Mouse (Mus musculus): ENCODE measurements around the gene Nos1ap. TPM values are rescaled to one million over a fixed set of nuclear protein-coding genes. Genes with fewer than 3 reads are reported as not detected.

Nos1ap gene
- polyA plus RNA-seq, 1 experiment from 2014 or later: 6.3 TPM

DNA sequence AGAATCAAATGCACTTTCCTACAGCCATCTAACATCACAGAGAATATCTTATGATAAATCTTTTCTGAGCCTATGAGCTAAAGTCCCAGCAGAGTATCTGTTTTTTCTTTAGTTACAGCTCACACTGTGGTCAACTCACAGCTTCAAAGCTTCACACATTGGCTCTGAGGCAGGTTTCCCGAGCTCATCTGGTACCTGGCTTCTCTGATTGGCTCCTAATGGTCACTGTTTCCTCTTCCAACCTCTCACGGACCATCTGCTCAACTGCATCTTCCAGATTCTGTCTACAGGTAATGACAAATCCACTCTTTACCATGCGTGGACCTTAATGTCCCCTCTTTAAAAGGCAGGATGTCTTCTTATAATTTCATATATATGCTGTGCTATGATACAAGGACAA, 236.3 kb downstream of the Nos1ap start:
- H3K9me3 ChIP-seq (replicated peaks; ENCODE audit: control insufficient read depth, low read length): no peaks in the 10 kb centered on the region
- WGBS (ENCODE audit: insufficient replicate concordance): 41% methylated on average over 3 of the region's 3 CpGs
- no peak overlapping the region for H3K4me3 ChIP-seq (ENCODE audit: low read depth, low read length)
- H3K36me3 ChIP-seq (ENCODE audit: control insufficient read depth, insufficient read depth): no peaks in the 10 kb centered on the region
- H3K4me2 ChIP-seq (ENCODE audit: low read depth, low read length): no peak overlapping the region
- no peak for ATAC-seq (ENCODE audit: low read depth)
- H3K27me3 ChIP-seq (ENCODE audit: control insufficient read depth, insufficient read depth, low read depth, low read length): no peaks in the 10 kb centered on the region
- no peaks in the 10 kb centered on the region for H3K4me1 ChIP-seq (ENCODE audit: control insufficient read depth, low read depth, low read length)
- no peak overlapping the region for H3K27ac ChIP-seq (ENCODE audit: low read length)
- no peak overlapping the region for H3K9ac ChIP-seq (ENCODE audit: low read depth, low read length)

DNA sequence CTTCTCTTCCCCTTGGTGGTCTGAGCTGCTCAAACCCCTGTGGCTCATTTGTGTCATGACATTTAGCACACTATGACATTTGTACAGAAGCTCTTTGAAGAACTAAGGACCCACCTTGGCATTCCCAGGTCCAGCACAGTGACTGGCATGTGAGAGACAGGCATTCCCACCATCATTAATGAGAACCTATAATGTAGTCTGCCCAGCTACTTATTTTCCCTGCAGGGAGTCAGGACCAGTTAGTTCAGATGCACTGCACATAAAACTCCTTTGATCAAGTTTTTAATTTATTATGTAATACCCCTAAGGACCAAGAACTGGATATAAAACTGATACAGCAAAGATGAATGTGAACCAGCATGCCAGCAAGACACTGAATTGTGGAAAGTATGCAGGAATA, 238.6 kb downstream of the Nos1ap start:
- Histone ChIP-seq H3K4me1 (ENCODE audit: control insufficient read depth, low read depth, low read length) (no peaks in the 10 kb centered on the region), H3K4me3 (ENCODE audit: low read depth, low read length) (no peak overlapping the region), H3K9me3 (replicated peaks; ENCODE audit: control insufficient read depth, low read length) (no peaks in the 10 kb centered on the region), H3K9ac (ENCODE audit: low read depth, low read length) (no peak overlapping the region), H3K4me2 (ENCODE audit: low read depth, low read length) (no peak overlapping the region), H3K27ac (ENCODE audit: low read length) (no peak overlapping the region), H3K27me3 (ENCODE audit: control insufficient read depth, insufficient read depth, low read depth, low read length) (no peaks in the 10 kb centered on the region), H3K36me3 (ENCODE audit: control insufficient read depth, insufficient read depth) (no peaks in the 10 kb centered on the region)
- ATAC-seq (ENCODE audit: low read depth): no peak

DNA sequence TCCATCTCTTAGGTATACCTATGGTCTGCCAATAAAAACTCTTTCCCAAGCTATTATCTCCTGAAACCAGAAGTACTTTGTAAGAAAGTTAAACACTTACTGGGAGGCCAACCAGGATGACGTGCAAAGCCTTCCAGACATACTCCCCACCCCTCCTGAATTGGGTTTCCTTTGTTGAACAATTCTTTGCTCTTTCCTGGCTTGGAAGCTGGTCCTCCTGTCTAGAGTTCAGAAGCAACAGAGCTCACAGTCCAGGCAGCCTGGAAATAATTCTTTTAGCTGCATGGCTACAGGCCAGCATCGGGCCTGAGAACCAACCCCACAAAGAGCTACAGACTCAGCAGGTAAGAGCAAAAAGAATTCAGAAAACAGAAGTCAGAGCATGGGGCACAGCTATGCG, 243.4 kb downstream of the Nos1ap start:
- no peaks in the 10 kb centered on the region for H3K27me3 ChIP-seq (ENCODE audit: control insufficient read depth, insufficient read depth, low read depth, low read length)
- no peak overlapping the region for H3K4me2 ChIP-seq (ENCODE audit: low read depth, low read length)
- no peak overlapping the region for H3K27ac ChIP-seq (ENCODE audit: low read length)
- no peak overlapping the region for H3K9ac ChIP-seq (ENCODE audit: low read depth, low read length)
- H3K4me1 ChIP-seq (ENCODE audit: control insufficient read depth, low read depth, low read length): no peaks in the 10 kb centered on the region
- H3K36me3 ChIP-seq (ENCODE audit: control insufficient read depth, insufficient read depth): no peaks in the 10 kb centered on the region
- no peak overlapping the region for H3K4me3 ChIP-seq (ENCODE audit: low read depth, low read length)
- H3K9me3 ChIP-seq (replicated peaks; ENCODE audit: control insufficient read depth, low read length): no peaks in the 10 kb centered on the region
- ATAC-seq (ENCODE audit: low read depth): no peak
- 56% methylated on average over 3 of the region's 3 CpGs for WGBS (ENCODE audit: insufficient replicate concordance)

DNA sequence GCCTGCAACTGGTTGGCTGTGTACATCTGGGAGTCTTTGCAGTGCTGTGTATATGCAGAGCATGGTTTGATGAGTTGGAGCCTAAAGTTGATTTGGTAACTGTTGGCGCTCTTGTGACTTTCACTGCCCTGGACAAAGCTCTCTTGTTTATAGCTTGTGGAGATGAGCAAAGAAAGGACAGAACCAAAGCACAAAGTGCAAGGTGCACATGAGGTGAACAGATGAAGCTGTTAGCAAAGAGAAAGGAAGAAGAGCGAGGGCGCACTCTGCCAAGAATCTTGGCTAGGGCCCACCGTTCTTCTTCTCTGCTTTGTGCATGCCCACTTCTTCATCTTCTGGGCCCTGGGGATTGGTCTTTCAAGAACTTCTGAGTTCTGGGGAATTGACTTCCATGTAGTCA, 245.8 kb downstream of the Nos1ap start:
- Histone ChIP-seq H3K4me3 (ENCODE audit: low read depth, low read length) (no peak overlapping the region), H3K27ac (ENCODE audit: low read length) (no peak overlapping the region), H3K4me2 (ENCODE audit: low read depth, low read length) (no peak overlapping the region), H3K36me3 (ENCODE audit: control insufficient read depth, insufficient read depth) (no peaks in the 10 kb centered on the region), H3K9me3 (replicated peaks; ENCODE audit: control insufficient read depth, low read length) (no peaks in the 10 kb centered on the region), H3K27me3 (ENCODE audit: control insufficient read depth, insufficient read depth, low read depth, low read length) (no peaks in the 10 kb centered on the region), H3K4me1 (ENCODE audit: control insufficient read depth, low read depth, low read length) (no peaks in the 10 kb centered on the region), H3K9ac (ENCODE audit: low read depth, low read length) (no peak overlapping the region)
- WGBS (ENCODE audit: insufficient replicate concordance): 80% methylated on average over 4 of the region's 4 CpGs
- no peak for ATAC-seq (ENCODE audit: low read depth)

DNA sequence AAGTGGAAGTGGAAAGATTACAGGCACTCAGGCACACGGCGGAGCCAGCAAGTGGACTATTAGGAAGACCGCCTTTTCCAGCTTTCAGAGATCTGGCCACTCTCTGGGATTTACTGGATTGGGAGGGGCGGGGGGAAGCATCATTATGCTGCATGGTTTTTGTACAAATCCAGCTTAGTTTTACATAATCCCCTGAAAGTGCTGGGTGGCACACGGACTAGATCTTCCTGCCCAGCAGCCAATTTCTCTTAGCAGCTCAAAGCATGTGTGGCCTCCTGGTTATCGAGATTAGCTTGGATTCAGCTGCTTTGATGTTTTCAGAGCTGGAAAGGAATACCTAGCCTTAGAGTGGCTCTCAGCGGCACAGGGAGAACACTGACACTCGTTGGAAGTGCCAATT, 246.6 kb downstream of the Nos1ap start:
- Histone ChIP-seq H3K27me3 (ENCODE audit: control insufficient read depth, insufficient read depth, low read depth, low read length) (no peaks in the 10 kb centered on the region), H3K27ac (ENCODE audit: low read length) (no peak overlapping the region), H3K9me3 (replicated peaks; ENCODE audit: control insufficient read depth, low read length) (no peaks in the 10 kb centered on the region), H3K9ac (ENCODE audit: low read depth, low read length) (no peak overlapping the region), H3K4me2 (ENCODE audit: low read depth, low read length) (no peak overlapping the region), H3K4me3 (ENCODE audit: low read depth, low read length) (no peak overlapping the region), H3K4me1 (ENCODE audit: control insufficient read depth, low read depth, low read length) (no peaks in the 10 kb centered on the region), H3K36me3 (ENCODE audit: control insufficient read depth, insufficient read depth) (no peaks in the 10 kb centered on the region)
- no peak for ATAC-seq (ENCODE audit: low read depth)
- WGBS (ENCODE audit: insufficient replicate concordance): 72% methylated on average over 8 of the region's 8 CpGs

DNA sequence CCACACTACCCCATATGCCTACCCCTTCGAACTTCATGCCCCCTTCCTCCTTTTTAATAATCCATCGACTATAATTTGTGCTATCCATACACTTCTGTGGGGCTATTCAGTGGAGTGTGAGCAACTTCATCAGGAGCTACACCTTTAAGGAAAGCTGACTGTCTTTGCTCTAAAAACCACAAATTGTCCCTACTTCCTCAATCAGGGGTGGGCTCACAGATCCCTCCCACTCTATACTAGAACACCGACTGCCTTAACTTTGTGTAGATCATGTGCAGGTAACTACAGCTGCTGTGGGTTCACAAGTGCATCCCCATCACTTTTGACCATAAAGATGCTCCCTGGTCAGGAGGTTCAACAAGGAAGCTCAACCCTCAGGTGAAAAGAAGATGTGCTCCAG, 249.7 kb downstream of the Nos1ap start:
- no peaks in the 10 kb centered on the region for H3K27me3 ChIP-seq (ENCODE audit: control insufficient read depth, insufficient read depth, low read depth, low read length)
- WGBS (ENCODE audit: insufficient replicate concordance): 38% methylated on average over 3 of the region's 3 CpGs
- H3K4me3 ChIP-seq (ENCODE audit: low read depth, low read length): no peak overlapping the region
- H3K9ac ChIP-seq (ENCODE audit: low read depth, low read length): no peak overlapping the region
- H3K27ac ChIP-seq (ENCODE audit: low read length): no peak overlapping the region
- H3K9me3 ChIP-seq (replicated peaks; ENCODE audit: control insufficient read depth, low read length): no peaks in the 10 kb centered on the region
- no peak for ATAC-seq (ENCODE audit: low read depth)
- H3K4me2 ChIP-seq (ENCODE audit: low read depth, low read length): no peak overlapping the region
- H3K36me3 ChIP-seq (ENCODE audit: control insufficient read depth, insufficient read depth): no peaks in the 10 kb centered on the region
- H3K4me1 ChIP-seq (ENCODE audit: control insufficient read depth, low read depth, low read length): no peaks in the 10 kb centered on the region

DNA sequence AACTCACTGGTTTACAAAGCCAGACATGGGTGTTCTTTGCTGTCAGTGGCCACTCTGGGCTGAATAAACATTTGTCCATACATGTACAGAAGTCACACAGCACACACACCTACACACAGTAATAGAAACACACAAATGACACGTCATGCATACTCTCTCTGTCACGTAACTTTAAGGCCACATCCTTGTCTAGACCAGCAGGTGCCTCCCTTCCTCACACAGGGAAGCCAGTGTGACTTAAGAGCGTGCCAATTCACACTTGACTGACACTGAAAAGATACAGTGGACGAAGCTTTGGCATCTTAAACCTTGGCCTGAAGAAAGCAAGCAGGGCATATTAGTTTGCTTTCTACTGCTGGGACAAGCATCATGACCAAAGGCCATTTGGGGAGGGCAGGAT, 256.9 kb downstream of the Nos1ap start:
- Histone ChIP-seq H3K4me1 (ENCODE audit: control insufficient read depth, low read depth, low read length) (no peaks in the 10 kb centered on the region), H3K4me3 (ENCODE audit: low read depth, low read length) (no peak overlapping the region), H3K27me3 (ENCODE audit: control insufficient read depth, insufficient read depth, low read depth, low read length) (no peaks in the 10 kb centered on the region), H3K27ac (ENCODE audit: low read length) (no peak overlapping the region), H3K9me3 (replicated peaks; ENCODE audit: control insufficient read depth, low read length) (no peaks in the 10 kb centered on the region), H3K36me3 (ENCODE audit: control insufficient read depth, insufficient read depth) (no peaks in the 10 kb centered on the region), H3K4me2 (ENCODE audit: low read depth, low read length) (no peak overlapping the region), H3K9ac (ENCODE audit: low read depth, low read length) (no peak overlapping the region)
- no peak for ATAC-seq (ENCODE audit: low read depth)
- WGBS (ENCODE audit: insufficient replicate concordance): 61% methylated on average over 4 of the region's 4 CpGs

DNA sequence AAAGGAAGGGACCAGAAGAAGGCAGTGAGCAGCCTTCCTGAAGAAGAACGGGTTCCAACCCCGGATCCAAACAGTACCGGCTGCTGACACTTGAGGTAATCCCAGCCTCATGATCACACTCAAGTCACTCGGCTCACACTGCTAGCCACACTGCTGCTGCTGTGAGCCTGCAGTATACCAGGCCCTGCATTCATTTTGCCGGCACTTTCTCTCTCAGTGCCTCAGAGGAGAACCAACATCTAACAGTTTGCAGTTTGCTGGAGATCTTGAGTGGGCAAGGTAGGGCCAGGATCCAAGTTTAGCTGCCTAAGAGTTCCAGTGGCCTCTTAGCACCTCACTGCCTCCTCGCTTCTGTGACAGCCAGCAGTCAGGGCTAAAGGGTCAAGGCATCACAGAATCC, 257.7 kb downstream of the Nos1ap start:
- Histone ChIP-seq H3K4me3 (ENCODE audit: low read depth, low read length) (no peak overlapping the region), H3K4me2 (ENCODE audit: low read depth, low read length) (no peak overlapping the region), H3K27ac (ENCODE audit: low read length) (no peak overlapping the region), H3K36me3 (ENCODE audit: control insufficient read depth, insufficient read depth) (no peaks in the 10 kb centered on the region), H3K4me1 (ENCODE audit: control insufficient read depth, low read depth, low read length) (no peaks in the 10 kb centered on the region), H3K9ac (ENCODE audit: low read depth, low read length) (no peak overlapping the region), H3K27me3 (ENCODE audit: control insufficient read depth, insufficient read depth, low read depth, low read length) (no peaks in the 10 kb centered on the region), H3K9me3 (replicated peaks; ENCODE audit: control insufficient read depth, low read length) (no peaks in the 10 kb centered on the region)
- ATAC-seq (ENCODE audit: low read depth): no peak
- 49% methylated on average over 6 of the region's 6 CpGs for WGBS (ENCODE audit: insufficient replicate concordance)

DNA sequence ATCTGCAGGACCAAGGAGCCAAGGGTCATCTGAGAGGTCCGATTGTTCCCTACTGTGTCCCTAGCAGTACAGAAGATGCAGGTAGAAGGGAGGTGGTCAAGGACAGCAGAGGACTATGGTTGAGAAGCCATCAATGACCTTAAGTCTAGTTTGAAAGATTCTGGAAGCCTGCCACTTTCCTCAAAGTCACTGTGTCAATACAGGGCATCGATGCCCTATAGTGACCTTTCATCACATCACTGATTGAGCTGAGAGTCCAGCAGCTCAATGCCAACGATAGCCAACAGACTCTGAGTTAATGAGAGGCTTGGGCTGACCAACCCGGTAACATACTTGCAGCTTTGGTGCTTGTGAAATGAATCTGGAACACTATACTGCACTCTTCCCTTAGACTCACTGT, 264.4 kb downstream of the Nos1ap start:
- ATAC-seq (ENCODE audit: low read depth): 0 out of 2 replicates have a peak, but pooled peaks have one; percentile 39
- Histone ChIP-seq H3K4me3 (ENCODE audit: low read depth, low read length) (no peak overlapping the region), H3K27me3 (ENCODE audit: control insufficient read depth, insufficient read depth, low read depth, low read length) (no peaks in the 10 kb centered on the region), H3K36me3 (ENCODE audit: control insufficient read depth, insufficient read depth) (no peaks in the 10 kb centered on the region), H3K4me1 (ENCODE audit: control insufficient read depth, low read depth, low read length) (no peaks in the 10 kb centered on the region), H3K27ac (ENCODE audit: low read length) (no peak overlapping the region), H3K9ac (ENCODE audit: low read depth, low read length) (no peak overlapping the region), H3K9me3 (replicated peaks; ENCODE audit: control insufficient read depth, low read length) (no peaks in the 10 kb centered on the region), H3K4me2 (ENCODE audit: low read depth, low read length) (no peak overlapping the region)
- WGBS (ENCODE audit: insufficient replicate concordance): 57% methylated on average over 4 of the region's 4 CpGs

DNA sequence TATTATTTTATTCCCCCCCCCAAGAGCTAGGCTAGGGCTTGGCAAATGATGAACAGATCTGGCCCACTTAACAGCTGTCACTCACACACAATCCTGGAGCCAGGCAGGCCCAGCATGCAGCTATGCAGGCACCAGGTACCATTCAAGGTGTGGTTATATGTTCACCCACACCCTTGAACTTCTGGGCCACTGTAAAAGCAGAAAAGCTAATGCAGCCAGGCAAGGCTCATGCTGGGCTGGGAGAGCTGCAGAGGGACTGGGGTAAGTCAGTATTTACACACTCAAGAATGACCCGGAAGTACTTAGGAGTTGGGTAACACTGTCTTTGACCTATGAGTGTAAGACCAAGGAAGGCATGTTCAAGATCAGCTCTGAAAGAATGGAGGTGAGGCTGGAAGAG, 265.3 kb downstream of the Nos1ap start:
- H3K4me2 ChIP-seq (ENCODE audit: low read depth, low read length): no peak overlapping the region
- H3K36me3 ChIP-seq (ENCODE audit: control insufficient read depth, insufficient read depth): no peaks in the 10 kb centered on the region
- 68% methylated on average over 1 of the region's 1 CpGs for WGBS (ENCODE audit: insufficient replicate concordance)
- H3K4me1 ChIP-seq (ENCODE audit: control insufficient read depth, low read depth, low read length): no peaks in the 10 kb centered on the region
- no peaks in the 10 kb centered on the region for H3K27me3 ChIP-seq (ENCODE audit: control insufficient read depth, insufficient read depth, low read depth, low read length)
- H3K9me3 ChIP-seq (replicated peaks; ENCODE audit: control insufficient read depth, low read length): no peaks in the 10 kb centered on the region
- no peak overlapping the region for H3K27ac ChIP-seq (ENCODE audit: low read length)
- no peak overlapping the region for H3K4me3 ChIP-seq (ENCODE audit: low read depth, low read length)
- H3K9ac ChIP-seq (ENCODE audit: low read depth, low read length): no peak overlapping the region
- ATAC-seq (ENCODE audit: low read depth): no peak

Measured in liver, embryonic 16.5 days (tissue).